Mouse (Mus musculus): ENCODE results near the gene Csad. TPM values are rescaled to one million over a fixed set of nuclear protein-coding genes. Genes with fewer than 3 reads are reported as not detected.

The Csad gene
- total RNA-seq, 2 experiments from 2014 or later = 5.9 to 7.8 TPM

- no peak for DNase-seq (ENCODE audit: low spot score)
These were observed 71.2 kb downstream of the Csad start for GRCm38 (mm10) chr15:102133314-102133713.

Other genes starting within 250 kb of the Csad start
- gene Krt8, start 200.2 kb downstream of the Csad start, total RNA-seq (2021) = under 1 TPM; 0.16 to 0.21 TPM
- 1 to 10 TPM in 1 of 2 experiments, under 1 TPM in 1; 0.48 to 1.1 TPM for gene Krt18, start 176.5 kb downstream of the Csad start, total RNA-seq (2021)
- 100 to 1,000 TPM; 224 to 227 TPM for gene Eif4b, start 131.0 kb downstream of the Csad start, total RNA-seq (2021)
- gene Tns2, start 104.3 kb downstream of the Csad start, total RNA-seq (2021) = 10 to 100 TPM; 31.3 to 31.6 TPM
- 1 to 10 TPM; 4.9 to 7.7 TPM for gene Spryd3, start 68.5 kb downstream of the Csad start, total RNA-seq (2021)
- gene Igfbp6, start 60.4 kb downstream of the Csad start, total RNA-seq (2021) = 10 to 100 TPM; 32.2 to 50.3 TPM
- under 1 TPM in 1 of 2 experiments, not detected in 1; 0.09 TPM for gene Soat2, start 54.2 kb downstream of the Csad start, total RNA-seq (2021)
- gene Zfp740, start 1.5 kb downstream of the Csad start, total RNA-seq (2021) = 10 to 100 TPM; 24.0 to 29.0 TPM
- gene Itgb7, start 27.2 kb upstream of the Csad start, total RNA-seq (2021) = 1 to 10 TPM; 1.1 to 1.2 TPM
- 10 to 100 TPM in 1 of 2 experiments, 1 to 10 TPM in 1; 5.9 to 11.6 TPM for gene Rarg, start 52.8 kb upstream of the Csad start, total RNA-seq (2021)
- gene Gm9918, start 65.8 kb upstream of the Csad start, total RNA-seq (2021) = not detected
- 10 to 100 TPM; 15.7 to 16.4 TPM for gene Mfsd5, start 74.7 kb upstream of the Csad start, total RNA-seq (2021)
- gene Espl1, start 91.5 kb upstream of the Csad start, total RNA-seq (2021) = under 1 TPM; 0.21 to 0.36 TPM
- 100 to 1,000 TPM; 264 to 302 TPM for gene Pfdn5, start 121.4 kb upstream of the Csad start, total RNA-seq (2021)
- gene Myg1, start 127.0 kb upstream of the Csad start, total RNA-seq (2021) = 10 to 100 TPM; 12.9 to 20.2 TPM
- gene Aaas, start 146.0 kb upstream of the Csad start, total RNA-seq (2021) = 10 to 100 TPM in 1 of 2 experiments, 1 to 10 TPM in 1; 6.6 to 11.4 TPM
- not detected for gene Sp7, start 162.5 kb upstream of the Csad start, total RNA-seq (2021)
- gene Sp1, start 201.4 kb upstream of the Csad start, total RNA-seq (2021) = 10 to 100 TPM; 16.1 to 19.3 TPM
- gene Amhr2, start 240.6 kb upstream of the Csad start, total RNA-seq (2021) = 10 to 100 TPM; 11.1 to 17.7 TPM